Mouse (Mus musculus) liver, embryonic 14.5 days (tissue): ENCODE data around the gene Cfdp1. TPM values are rescaled to one million over a fixed set of nuclear protein-coding genes. Genes with fewer than 3 reads are reported as not detected.

Source experiments
- ATAC-seq: fragments of 200-750 bp; cut with Nextera tagmentation; 2 replicates; pipeline ENCODE4 v1.8.0; 2017; ENCODE audit warnings: moderate number of reproducible peaks, mild to moderate bottlenecking, moderate library complexity; ENCODE audit not compliant: insufficient read depth
- DNase-seq, 3 experiments: peaks; one replicate each; pipeline ENCODE4 v3.0.0-alpha.2; 2012 to 2013; ENCODE audit warnings: low read depth in 3 of 3, low spot score in 3 of 3
- H3K27ac ChIP-seq: fragments of 300-500 bp; sonication (generic); 2 replicates; pipeline ENCODE4 v1.5.1; 2014; ENCODE audit warnings: moderate library complexity, mild to moderate bottlenecking, control low read depth, inconsistent platforms
- H3K27me3 ChIP-seq: fragments of 300-500 bp; sonication (generic); 2 replicates; pipeline ENCODE4 v1.6.1; 2014; ENCODE audit warnings: mild to moderate bottlenecking, low read length, moderate library complexity; ENCODE audit not compliant: control insufficient read depth, insufficient read depth
- H3K36me3 ChIP-seq: fragments of 300-500 bp; sonication (generic); replicated peaks from 2 replicates; pipeline ENCODE4 v1.6.1; 2014; ENCODE audit warnings: low read depth; ENCODE audit not compliant: control insufficient read depth, insufficient read depth
- H3K4me1 ChIP-seq, 2 experiments: fragments of 200-500 bp in 1 of 2; fragments of 300-500 bp in 1 of 2; sonication (generic) in 1 of 2; replicated peaks; 2 replicates each; pipeline ENCODE4 v1.6.1; 2012 to 2014; ENCODE audit warnings: antibody characterized with exemption in 1 of 2, inconsistent platforms in 1 of 2, low read length in 1 of 2; ENCODE audit not compliant: control insufficient read depth in 2 of 2, insufficient read depth in 2 of 2
- H3K4me2 ChIP-seq: fragments of 300-500 bp; sonication (generic); 2 replicates; pipeline ENCODE4 v1.6.1; 2014; ENCODE audit warnings: low read depth, mild to moderate bottlenecking, control low read depth, moderate library complexity
- H3K4me3 ChIP-seq, 2 experiments: fragments of 200-500 bp in 1 of 2; fragments of 300-500 bp in 1 of 2; sonication (generic) in 1 of 2; 2 replicates each; pipeline ENCODE4 v1.5.1; 2012 to 2014; ENCODE audit warnings: low read depth in 2 of 2, low read length in 2 of 2, mild to moderate bottlenecking in 2 of 2, control low read depth in 1 of 2, inconsistent platforms in 1 of 2, moderate library complexity in 1 of 2; ENCODE audit not compliant: insufficient read depth in 1 of 2
- H3K9ac ChIP-seq: fragments of 300-500 bp; sonication (generic); replicated peaks from 2 replicates; pipeline ENCODE4 v1.6.1; 2014; ENCODE audit warnings: mild to moderate bottlenecking, control low read depth, moderate library complexity
- H3K9me3 ChIP-seq: fragments of 300-500 bp; sonication (generic); 2 replicates; pipeline ENCODE4 v1.6.1; 2016; ENCODE audit warnings: low read length, mixed read lengths; ENCODE audit not compliant: control insufficient read depth
- CTCF ChIP-seq: IDR thresholded peaks from 2 replicates; pipeline ENCODE4 v1.5.1; 2016; ENCODE audit warnings: antibody characterized with exemption, low read depth, control low read depth
- EP300 ChIP-seq: IDR thresholded peaks from 2 replicates; pipeline ENCODE4 v1.6.1; 2016; ENCODE audit warnings: antibody characterized with exemption, low read depth
- WGBS: fragments of 180-500 bp; shearing (Covaris S2); extraction: QIAGEN DNeasy Blood & Tissue Kit; methylation state at CpG from one replicate; pipeline ENCODE4 v1.1.7; 2014; ENCODE audit not compliant: insufficient replicate concordance; 5-methylcytosine and 5-hydroxymethylcytosine counted together
- polyA plus RNA-seq, 2 experiments: library from polyadenylated mRNA; depleted of rRNA in 1 of 2; stranded (reverse) in 1 of 2; unstranded in 1 of 2; fragments of >200 nt; fragmentation: Nextera tagmentation in 1 of 2; extraction: Ambion mirVana in 1 of 2; gene quantifications; 2 replicates each; pipeline versions ENCODE4 v1.2.1 to v1.2.3; 2012 to 2014

Gene Cfdp1
- polyA plus RNA-seq, 2 experiments, result 46.8 to 82.8 TPM

- no peak overlapping the region for H3K9ac ChIP-seq
- peaks cover 35% of the 10 kb centered on the region for H3K27me3 ChIP-seq
- TF ChIP-seq EP300 (no peak), CTCF (no peak)
- no peak overlapping the region for H3K4me3 ChIP-seq
- H3K9me3 ChIP-seq, result no peaks in the 10 kb centered on the region
- DNase-seq (no peak), ATAC-seq (no peak)
- H3K4me1 ChIP-seq, result peaks cover 0 to 10% of the 10 kb centered on the region in 2 experiments; a peak in 1 of 4 replicates
- 29% methylated on average over 6 of the region's 6 CpGs for WGBS
- peak overlapping the region; percentile 58; the same call in 1 of the 2 replicates for H3K4me2 ChIP-seq
- no peaks in the 10 kb centered on the region for H3K36me3 ChIP-seq
- H3K27ac ChIP-seq, result no peak overlapping the region
Measured at GRCm38 (mm10) chr8:111741556-111741955, 112.5 kb downstream of the Cfdp1 start.

- H3K4me2 ChIP-seq, result no peak overlapping the region
Measured at GRCm38 (mm10) chr8:111740994-111741393, 113.1 kb downstream of the Cfdp1 start.

GRCm38 (mm10) chr8:111740301-111740711 lies 113.8 kb downstream of the Cfdp1 start:
- DNase-seq, result no peak
- Histone ChIP-seq H3K36me3 (no peaks in the 10 kb centered on the region), H3K9ac (no peak overlapping the region)

More at GRCm38 (mm10) chr8:111740994-111741393, 113.1 kb downstream of the Cfdp1 start:
- H3K27me3 ChIP-seq, result peaks cover 35% of the 10 kb centered on the region
- no peak for TF ChIP-seq EP300
- no peak for TF ChIP-seq CTCF
- no peaks in the 10 kb centered on the region for H3K9me3 ChIP-seq
- H3K36me3 ChIP-seq, result no peaks in the 10 kb centered on the region
- H3K27ac ChIP-seq, result no peak overlapping the region
- peaks cover 0 to 7% of the 10 kb centered on the region in 2 experiments; a peak in 1 of 4 replicates for H3K4me1 ChIP-seq
- DNase-seq, result no peak
- 57% methylated on average over 8 of the region's 8 CpGs for WGBS
- no peak for ATAC-seq
- no peak overlapping the region for H3K9ac ChIP-seq
- no peak overlapping the region for H3K4me3 ChIP-seq

GRCm38 (mm10) chr8:111739604-111740003 lies 114.5 kb downstream of the Cfdp1 start:
- peaks cover 0 to 5% of the 10 kb centered on the region in 2 experiments; a peak in 1 of 4 replicates for H3K4me1 ChIP-seq
- H3K4me3 ChIP-seq, result no peak overlapping the region
- H3K9ac ChIP-seq, result no peak overlapping the region
- no peak for DNase-seq
- H3K4me2 ChIP-seq, result no peak overlapping the region
- no peak for ATAC-seq
- H3K27me3 ChIP-seq, result peaks cover 28% of the 10 kb centered on the region
- H3K27ac ChIP-seq, result no peak overlapping the region
- no peaks in the 10 kb centered on the region for H3K36me3 ChIP-seq
- no peak for TF ChIP-seq EP300
- 0 out of 2 replicates have a peak, but pooled peaks have one; percentile 15 for TF ChIP-seq CTCF
- H3K9me3 ChIP-seq, result no peaks in the 10 kb centered on the region
- WGBS, result 32% methylated on average over 7 of the region's 7 CpGs

More at GRCm38 (mm10) chr8:111740301-111740711, 113.8 kb downstream of the Cfdp1 start:
- WGBS, result 60% methylated on average over 7 of the region's 7 CpGs
- TF ChIP-seq EP300 (no peak), CTCF (no peak)
- Histone ChIP-seq H3K27ac (no peak overlapping the region), H3K27me3 (peaks cover 32% of the 10 kb centered on the region), H3K4me1 (peaks cover 0 to 5% of the 10 kb centered on the region in 2 experiments; a peak in 1 of 4 replicates), H3K4me3 (no peak overlapping the region), H3K9me3 (no peaks in the 10 kb centered on the region), H3K4me2 (no peak overlapping the region)
- no peak for ATAC-seq

- TF ChIP-seq EP300, result no peak
- no peak for TF ChIP-seq CTCF
- Histone ChIP-seq H3K36me3 (no peaks in the 10 kb centered on the region), H3K4me2 (no peak overlapping the region), H3K9ac (no peak overlapping the region), H3K4me1 (peaks cover 0 to 2% of the 10 kb centered on the region in 2 experiments; a peak in 1 of 4 replicates), H3K4me3 (no peak overlapping the region), H3K27ac (no peak overlapping the region), H3K27me3 (peaks cover 26% of the 10 kb centered on the region), H3K9me3 (no peaks in the 10 kb centered on the region)
- ATAC-seq (no peak), DNase-seq (no peak)
- WGBS, result 53% methylated on average over 6 of the region's 6 CpGs
Measured at GRCm38 (mm10) chr8:111738867-111739266, 115.2 kb downstream of the Cfdp1 start.
